Comparison of ENCODE assay signal across 11 mouse cellular contexts in genomic region chr1:190167609-190168008, GRCm38 (mm10). TPM values are rescaled to one million over a fixed set of nuclear protein-coding genes. Genes with fewer than 3 reads are reported as not detected.
A peak's percentile ranks its signal among the peaks of the same experiment; 100 is the strongest.
DNase-seq lines count a peak whose midpoint lies in the region; ATAC-seq lines count a peak whose summit lies in the region.
"Had no signal": no experiment of that assay in that cellular context is flagged by ENCODE, and none has a peak within 500 bp of the region (broad histone marks: within the 10 kb centered on the region; RNA-seq: fewer than 3 reads in every experiment).

No protein-coding gene starts in this region.

- ATAC-seq in heart, embryonic 11.5 days (replicated peaks; ENCODE audit: insufficient number of reproducible peaks, low FRiP score, low TSS enrichment), result no peak
- ATAC-seq in hindbrain, embryonic 12.5 days (ENCODE audit: low FRiP score), result no peak

- H3K27ac ChIP-seq in heart, embryonic 11.5 days (ENCODE audit: low read depth, low read length), result no peak overlapping the region
- no peak overlapping the region for H3K27ac ChIP-seq in embryonic facial prominence, embryonic 10.5 days (replicated peaks)
- no peak overlapping the region for H3K27ac ChIP-seq in hindbrain, embryonic 12.5 days
- peak overlapping the region; percentile 92; the same call in 1 of the 2 replicates for H3K27ac ChIP-seq in midbrain, embryonic 10.5 days (replicated peaks)
- H3K27ac ChIP-seq: limb, embryonic 15.5 days had no signal

- no peak for DNase-seq in heart, adult 18-20 months
- no peak for DNase-seq in embryonic facial prominence, embryonic 10.5 days (ENCODE audit: low spot score)
- no peak for DNase-seq in midbrain, embryonic 10.5 days (ENCODE audit: low spot score)
- DNase-seq in frontal cortex, adult 2 months (ENCODE audit: extremely low spot score in 1 of 2, low spot score in 1 of 2), result no peak
- no peak for DNase-seq in frontal cortex, postnatal 10 days (ENCODE audit: low spot score in 2 of 2)
- DNase-seq in gastrocnemius, postnatal 14 days, result no peak

- peak overlapping the region; percentile 70 for H3K4me3 ChIP-seq in heart, embryonic 11.5 days (ENCODE audit: low read depth, low read length)
- peak overlapping the region; percentile 64; the same call in 1 of the 2 replicates for H3K4me3 ChIP-seq in embryonic facial prominence, embryonic 10.5 days
- H3K4me3 ChIP-seq in hindbrain, embryonic 12.5 days, result peak overlapping the region; percentile 61; the same call in 1 of the 2 replicates
- H3K4me3 ChIP-seq in midbrain, embryonic 10.5 days, result peak overlapping the region; percentile 83

- peak overlapping the region; percentile 94; the same call in 1 of the 2 replicates for H3K9ac ChIP-seq in heart, embryonic 11.5 days (ENCODE audit: low read depth, low read length)
- H3K9ac ChIP-seq in hindbrain, embryonic 12.5 days, result no peak overlapping the region
- H3K9ac ChIP-seq: limb, embryonic 15.5 days had no signal

- H3K27me3 ChIP-seq in heart, embryonic 11.5 days (ENCODE audit: control insufficient read depth, insufficient read depth, low read length), result peaks cover 3% of the 10 kb centered on the region; the same call in 1 of the 2 replicates
- H3K27me3 ChIP-seq in embryonic facial prominence, embryonic 10.5 days (replicated peaks; ENCODE audit: low read depth, poor library complexity, severe bottlenecking), result peaks cover 76% of the 10 kb centered on the region
- peaks cover 20% of the 10 kb centered on the region for H3K27me3 ChIP-seq in hindbrain, embryonic 12.5 days
- peaks cover 48% of the 10 kb centered on the region for H3K27me3 ChIP-seq in midbrain, embryonic 10.5 days (ENCODE audit: low read depth, poor library complexity, severe bottlenecking)

- peak overlapping the region; percentile 95 for H3K4me2 ChIP-seq in heart, embryonic 11.5 days
- peak overlapping the region; percentile 87 for H3K4me2 ChIP-seq in hindbrain, embryonic 12.5 days (replicated peaks)

- no peaks in the 10 kb centered on the region for H3K36me3 ChIP-seq in heart, embryonic 11.5 days (ENCODE audit: control insufficient read depth, insufficient read depth, low read length)
- H3K36me3 ChIP-seq in embryonic facial prominence, embryonic 10.5 days (replicated peaks), result no peaks in the 10 kb centered on the region
- no peaks in the 10 kb centered on the region for H3K36me3 ChIP-seq in hindbrain, embryonic 12.5 days
- H3K36me3 ChIP-seq in midbrain, embryonic 10.5 days, result no peaks in the 10 kb centered on the region
- H3K36me3 ChIP-seq: limb, embryonic 15.5 days had no signal

- H3K4me1 ChIP-seq in heart, embryonic 11.5 days (ENCODE audit: control insufficient read depth, insufficient read depth, low read length), result peaks cover 5% of the 10 kb centered on the region
- peaks cover 38% of the 10 kb centered on the region for H3K4me1 ChIP-seq in embryonic facial prominence, embryonic 10.5 days
- peaks cover 37% of the 10 kb centered on the region for H3K4me1 ChIP-seq in hindbrain, embryonic 12.5 days
- H3K4me1 ChIP-seq in midbrain, embryonic 10.5 days, result peaks cover 67% of the 10 kb centered on the region

- intact Hi-C loops in gastrocnemius, postnatal 14 days (cut with DNase I; ENCODE audit: low total_unique reads), result no loop called here

- no peaks in the 10 kb centered on the region for H3K9me3 ChIP-seq in heart, embryonic 11.5 days (replicated peaks; ENCODE audit: control insufficient read depth, low read length)
- no peaks in the 10 kb centered on the region for H3K9me3 ChIP-seq in embryonic facial prominence, embryonic 10.5 days
- H3K9me3 ChIP-seq in hindbrain, embryonic 12.5 days (replicated peaks), result no peaks in the 10 kb centered on the region
- no peaks in the 10 kb centered on the region for H3K9me3 ChIP-seq in midbrain, embryonic 10.5 days (replicated peaks)
- H3K9me3 ChIP-seq: limb, embryonic 15.5 days had no signal

- WGBS in heart, embryonic 11.5 days (ENCODE audit: insufficient replicate concordance), result 17% methylated on average over 1 of the region's 1 CpGs
- 19% methylated on average over 1 of the region's 1 CpGs for WGBS in embryonic facial prominence, embryonic 10.5 days
- 0% methylated on average over 1 of the region's 1 CpGs for WGBS in hindbrain, embryonic 12.5 days
- 11% methylated on average over 1 of the region's 1 CpGs for WGBS in midbrain, embryonic 10.5 days

RNA-seq across cellular contexts. Expression of gene Prox1, which starts 2.9 kb away (rescaled TPM):
- polyA plus RNA-seq in heart, embryonic 11.5 days (2014; fragmentation: Nextera tagmentation; extraction: Ambion mirVana), result 12.6 and 17.9 TPM in 2 replicates
- total RNA-seq in heart, adult 18-20 months (2021), result 10 to 100 TPM; 36.6 to 44.4 TPM
- 3.0 and 3.9 TPM in 2 replicates for polyA plus RNA-seq in embryonic facial prominence, embryonic 10.5 days (2016; fragmentation: Nextera tagmentation; extraction: Ambion mirVana)
- polyA plus RNA-seq in hindbrain, embryonic 12.5 days (2016; fragmentation: Nextera tagmentation; extraction: Ambion mirVana), result 10.8 and 12.5 TPM in 2 replicates
- 6.5 and 10.3 TPM in 2 replicates for polyA plus RNA-seq in midbrain, embryonic 10.5 days (2016; fragmentation: Nextera tagmentation; extraction: Ambion mirVana)
- 2.8 and 2.9 TPM in 2 replicates for polyA plus RNA-seq in frontal cortex, adult 2 months (2012; rRNA removed)
- 1 to 10 TPM; 4.1 to 5.7 TPM for total RNA-seq in gastrocnemius, postnatal 14 days (2021)
- total RNA-seq: MEL; monocyte, adult 5-6 weeks had no signal
